Mouse (Mus musculus): ENCODE measurements around the gene Zfp87. TPM values are rescaled to one million over a fixed set of nuclear protein-coding genes. Genes with fewer than 3 reads are reported as not detected.

Zfp87 gene
- polyA plus RNA-seq, 1 experiment from 2014 or later, result 17.3 TPM

GRCm38 (mm10) chr13:67483625-67484423 lies 42.2 kb downstream of the Zfp87 start, which contains the start of gene Zfp874b:
TSS of gene Zfp874b (minus strand) at chr13:67484258.
- 3% methylated on average over 20 of the region's 20 CpGs for WGBS
- ATAC-seq (ENCODE audit: insufficient number of reproducible peaks, low FRiP score), result peak; percentile 95
- peak within 1 kb of the TSS; percentile 70 for H3K4me2 ChIP-seq
- peak within 1 kb of the TSS; percentile 70 for H3K4me3 ChIP-seq
- peaks cover 4% of the 10 kb centered on the region; the same call in 1 of the 2 replicates for H3K4me1 ChIP-seq (replicated peaks)
- no peaks in the 10 kb centered on the region for H3K27me3 ChIP-seq (replicated peaks)
- peak within 1 kb of the TSS; percentile 69 for H3K9ac ChIP-seq
- peak within 1 kb of the TSS; percentile 58 for H3K27ac ChIP-seq (ENCODE audit: poor library complexity, severe bottlenecking)
- H3K36me3 ChIP-seq, result peaks cover 15% of the 10 kb centered on the region; the same call in 1 of the 2 replicates
- no peaks in the 10 kb centered on the region for H3K9me3 ChIP-seq (replicated peaks)

GRCm38 (mm10) chr13:67481528-67481927 lies 44.4 kb downstream of the Zfp87 start:
- 66% methylated on average over 4 of the region's 4 CpGs for WGBS
- H3K9ac ChIP-seq, result no peak overlapping the region
- H3K4me3 ChIP-seq, result no peak overlapping the region
- peaks cover 3% of the 10 kb centered on the region; the same call in 1 of the 2 replicates for H3K36me3 ChIP-seq
- H3K27me3 ChIP-seq (replicated peaks), result no peaks in the 10 kb centered on the region
- no peaks in the 10 kb centered on the region for H3K9me3 ChIP-seq (replicated peaks)
- H3K4me1 ChIP-seq (replicated peaks), result peaks cover 4% of the 10 kb centered on the region; the same call in 1 of the 2 replicates
- ATAC-seq (ENCODE audit: insufficient number of reproducible peaks, low FRiP score), result no peak
- H3K27ac ChIP-seq (ENCODE audit: poor library complexity, severe bottlenecking), result no peak overlapping the region
- no peak overlapping the region for H3K4me2 ChIP-seq

GRCm38 (mm10) chr13:67469274-67469673 lies 56.7 kb downstream of the Zfp87 start:
- Histone ChIP-seq H3K36me3 (peaks cover 33% of the 10 kb centered on the region), H3K27ac (ENCODE audit: poor library complexity, severe bottlenecking) (no peak overlapping the region), H3K9ac (no peak overlapping the region), H3K27me3 (replicated peaks) (no peaks in the 10 kb centered on the region), H3K4me3 (no peak overlapping the region), H3K9me3 (replicated peaks) (no peaks in the 10 kb centered on the region), H3K4me2 (no peak overlapping the region), H3K4me1 (replicated peaks) (no peaks in the 10 kb centered on the region)
- 80% methylated on average over 3 of the region's 3 CpGs for whole genome bisulfite sequencing
- no peak for ATAC-seq (ENCODE audit: insufficient number of reproducible peaks, low FRiP score)

Other genes with a start within 250 kb of the Zfp87 start
- 1.7 and 1.9 TPM in 2 replicates for gene Zfp458, start 247.7 kb downstream of the Zfp87 start, polyA plus RNA-seq (2016; fragmentation: Nextera tagmentation; extraction: Ambion mirVana)
- 0.45 and 0.78 TPM in 2 replicates for gene Zfp457, start 219.7 kb downstream of the Zfp87 start, polyA plus RNA-seq (2016; fragmentation: Nextera tagmentation; extraction: Ambion mirVana)
- 2.2 and 2.5 TPM in 2 replicates for gene Zfp595, start 193.6 kb downstream of the Zfp87 start, polyA plus RNA-seq (2016; fragmentation: Nextera tagmentation; extraction: Ambion mirVana)
- gene Gm28044, start 165.6 kb downstream of the Zfp87 start, polyA plus RNA-seq (2016; fragmentation: Nextera tagmentation; extraction: Ambion mirVana), result 0.59 and 2.2 TPM in 2 replicates
- gene Zfp953, start 165.6 kb downstream of the Zfp87 start, polyA plus RNA-seq (2016; fragmentation: Nextera tagmentation; extraction: Ambion mirVana), result 0.80 and 0.93 TPM in 2 replicates
- gene Gm28041, start 150.4 kb downstream of the Zfp87 start, polyA plus RNA-seq (2016; fragmentation: Nextera tagmentation; extraction: Ambion mirVana), result 0.23 and 0.41 TPM in 2 replicates
- 1.3 and 1.4 TPM in 2 replicates for gene Zfp456, start 150.4 kb downstream of the Zfp87 start, polyA plus RNA-seq (2016; fragmentation: Nextera tagmentation; extraction: Ambion mirVana)
- gene Zfp429, start 126.4 kb downstream of the Zfp87 start, polyA plus RNA-seq (2016; fragmentation: Nextera tagmentation; extraction: Ambion mirVana), result 3.2 and 3.9 TPM in 2 replicates
- 0.17 and 0.69 TPM in 2 replicates for gene Zfp459, start 104.8 kb downstream of the Zfp87 start, polyA plus RNA-seq (2016; fragmentation: Nextera tagmentation; extraction: Ambion mirVana)
- gene Zfp874a, start 74.6 kb downstream of the Zfp87 start, polyA plus RNA-seq (2016; fragmentation: Nextera tagmentation; extraction: Ambion mirVana), result 6.2 and 7.2 TPM in 2 replicates
- 1.3 and 2.0 TPM in 2 replicates for gene Zfp874b, start 41.9 kb downstream of the Zfp87 start, polyA plus RNA-seq (2016; fragmentation: Nextera tagmentation; extraction: Ambion mirVana)
- gene Zfp58, start 25.6 kb downstream of the Zfp87 start, polyA plus RNA-seq (2016; fragmentation: Nextera tagmentation; extraction: Ambion mirVana), result 10.5 and 11.2 TPM in 2 replicates
- not detected in 2 replicates for gene Gm26965, start within 50 bp of the Zfp87 start, polyA plus RNA-seq (2016; fragmentation: Nextera tagmentation; extraction: Ambion mirVana)
- 9.6 and 9.9 TPM in 2 replicates for gene Zfp748, start 27.7 kb upstream of the Zfp87 start, polyA plus RNA-seq (2016; fragmentation: Nextera tagmentation; extraction: Ambion mirVana)
- gene Zfp729b, start 83.5 kb upstream of the Zfp87 start, polyA plus RNA-seq (2016; fragmentation: Nextera tagmentation; extraction: Ambion mirVana), result 2.4 and 2.9 TPM in 2 replicates
- gene Gm49345, start 111.6 kb upstream of the Zfp87 start, polyA plus RNA-seq (2016; fragmentation: Nextera tagmentation; extraction: Ambion mirVana), result not detected in 2 replicates
- gene Zfp729a, start 111.6 kb upstream of the Zfp87 start, polyA plus RNA-seq (2016; fragmentation: Nextera tagmentation; extraction: Ambion mirVana), result 1.7 and 2.3 TPM in 2 replicates
- 7.5 and 7.8 TPM in 2 replicates for gene Zfp738, start 160.9 kb upstream of the Zfp87 start, polyA plus RNA-seq (2016; fragmentation: Nextera tagmentation; extraction: Ambion mirVana)
- gene Zfp65, start 203.0 kb upstream of the Zfp87 start, polyA plus RNA-seq (2016; fragmentation: Nextera tagmentation; extraction: Ambion mirVana), result 4.2 and 5.0 TPM in 2 replicates
- 2.6 and 3.3 TPM in 2 replicates for gene Zfp85, start 229.1 kb upstream of the Zfp87 start, polyA plus RNA-seq (2016; fragmentation: Nextera tagmentation; extraction: Ambion mirVana)